Mouse (Mus musculus) C2C12 (cell line): ENCODE results near the gene Lhcgr. TPM values are rescaled to one million over a fixed set of nuclear protein-coding genes. Genes with fewer than 3 reads are reported as not detected.

Source experiments
- H3K27me3 ChIP-seq: one replicate; pipeline ENCODE4 v1.6.1; 2011; ENCODE audit not compliant: control insufficient read depth, insufficient read depth, insufficient read length
- H3K36me3 ChIP-seq: one replicate; pipeline ENCODE4 v1.6.1; 2011; ENCODE audit not compliant: control insufficient read depth, insufficient read depth
- H3K4me3 ChIP-seq: one replicate; pipeline ENCODE4 v1.5.1; 2011; ENCODE audit warnings: mild to moderate bottlenecking, control low read depth; ENCODE audit not compliant: poor library complexity, insufficient read depth, severe bottlenecking
- H3K79me2 ChIP-seq: one replicate; pipeline ENCODE4 v1.6.1; 2011; ENCODE audit not compliant: control insufficient read depth, insufficient read depth
- H3K79me3 ChIP-seq: one replicate; pipeline ENCODE4 v1.6.1; 2011; ENCODE audit warnings: low read depth, control low read depth
- H3ac ChIP-seq: one replicate; pipeline ENCODE3; 2011; ENCODE audit warnings: low read depth; ENCODE audit not compliant: control insufficient read depth, insufficient read length
- CEBPB ChIP-seq: IDR thresholded peaks from one replicate; pipeline ENCODE4 v1.6.1; 2011; ENCODE audit warnings: low read depth, mild to moderate bottlenecking, control low read depth, moderate library complexity
- CTCF ChIP-seq: IDR thresholded peaks from one replicate; pipeline ENCODE4 v1.5.1; 2011; ENCODE audit not compliant: control insufficient read depth, insufficient read depth, insufficient read length
- FOSL1 ChIP-seq: IDR thresholded peaks from one replicate; pipeline ENCODE4 v1.8.0; 2011; ENCODE audit warnings: mild to moderate bottlenecking, low read length; ENCODE audit not compliant: poor library complexity, insufficient read depth, severe bottlenecking
- MAX ChIP-seq: IDR thresholded peaks from one replicate; pipeline ENCODE4 v1.6.1; 2011; ENCODE audit warnings: mild to moderate bottlenecking, control low read depth
- MYOD1 ChIP-seq: IDR thresholded peaks from one replicate; pipeline ENCODE4 v1.6.1; 2011; ENCODE audit warnings: low read depth; ENCODE audit not compliant: control insufficient read depth, insufficient read length
- MYOG ChIP-seq: IDR thresholded peaks from one replicate; pipeline ENCODE4 v1.6.1; 2011; ENCODE audit not compliant: control insufficient read depth, insufficient read length; ENCODE audit errors: extremely low read depth
- USF1 ChIP-seq: IDR thresholded peaks from one replicate; pipeline ENCODE4 v1.6.1; 2011; ENCODE audit warnings: low read depth, mild to moderate bottlenecking, control low read depth, moderate library complexity
- polyA plus RNA-seq: library from polyadenylated mRNA; unstranded; fragments of >200 nt; fragmentation: generic; extraction: Trizol; gene quantifications from one replicate; pipeline ENCODE4 v1.2.1, GENCODE M21; 2012; ENCODE audit warnings: missing spikeins

Gene Lhcgr
- polyA plus RNA-seq, 1 experiment = not detected

DNA sequence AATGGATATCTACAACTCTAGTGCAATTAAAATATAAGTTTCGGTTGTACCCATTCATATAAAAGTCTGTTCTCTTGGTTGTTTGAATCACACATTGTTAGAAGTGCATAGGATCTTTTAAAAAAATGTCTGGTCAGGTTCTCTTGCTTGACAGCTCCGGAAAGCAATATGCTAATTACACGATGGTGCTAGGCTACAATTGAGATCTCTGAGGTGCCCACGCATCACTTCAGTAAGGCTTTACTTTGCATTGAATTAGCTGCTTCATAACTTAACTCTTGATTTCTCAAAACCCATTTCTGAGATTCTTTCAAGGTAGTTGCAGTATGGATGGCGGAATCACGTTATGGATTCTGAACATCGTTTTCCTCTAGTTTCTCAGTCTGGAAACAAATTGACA, 21.7 kb downstream of the Lhcgr start:
- H3K27me3 ChIP-seq = no peaks in the 10 kb centered on the region
- TF ChIP-seq CEBPB = no peak
- no peak for TF ChIP-seq CTCF
- TF ChIP-seq MAX = no peak
- TF ChIP-seq MYOD1 = no peak
- no peak for TF ChIP-seq FOSL1
- TF ChIP-seq MYOG = no peak
- no peak for TF ChIP-seq USF1

DNA sequence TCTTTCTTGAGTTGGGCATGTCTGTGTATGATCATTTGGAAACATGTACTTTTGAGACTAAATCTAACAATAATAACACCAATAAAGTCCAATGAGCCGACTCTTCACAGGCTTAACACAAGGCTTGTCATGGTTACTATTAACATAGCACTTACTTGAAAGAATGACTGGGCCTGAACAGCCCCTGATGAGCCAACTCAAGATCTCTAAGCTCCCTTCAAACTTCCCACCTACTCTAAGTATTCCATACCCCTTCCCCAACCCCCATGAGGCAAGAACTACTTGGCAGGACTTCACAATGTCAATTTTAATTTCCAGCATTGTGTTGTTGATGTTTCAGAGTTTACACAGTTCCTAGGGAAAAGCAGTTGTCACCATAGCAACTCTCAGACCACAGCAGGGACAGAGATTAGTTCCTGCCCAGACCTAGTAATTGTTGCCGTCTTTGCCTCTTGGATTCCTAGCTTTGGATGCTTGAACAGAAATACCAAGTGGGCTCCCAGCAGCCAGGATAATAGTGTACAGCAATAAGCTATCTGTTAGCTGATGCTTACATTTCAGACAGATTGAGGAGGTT, 22.4 kb downstream of the Lhcgr start:
- no peaks in the 10 kb centered on the region for H3K36me3 ChIP-seq
- H3K4me3 ChIP-seq = no peak overlapping the region
- no peaks in the 10 kb centered on the region for H3K79me2 ChIP-seq
- no peaks in the 10 kb centered on the region for H3K79me3 ChIP-seq
- no peaks in the 10 kb centered on the region for H3K27me3 ChIP-seq
- H3ac ChIP-seq = no peak overlapping the region
- TF ChIP-seq USF1 (no peak), FOSL1 (no peak), MYOG (no peak), CTCF (no peak), CEBPB (no peak), MAX (no peak), MYOD1 (no peak)

More for the DNA sequence above, 21.7 kb downstream of the Lhcgr start:
- Histone ChIP-seq H3K36me3 (no peaks in the 10 kb centered on the region), H3K79me2 (no peaks in the 10 kb centered on the region), H3K79me3 (no peaks in the 10 kb centered on the region), H3ac (no peak overlapping the region), H3K4me3 (no peak overlapping the region)

DNA sequence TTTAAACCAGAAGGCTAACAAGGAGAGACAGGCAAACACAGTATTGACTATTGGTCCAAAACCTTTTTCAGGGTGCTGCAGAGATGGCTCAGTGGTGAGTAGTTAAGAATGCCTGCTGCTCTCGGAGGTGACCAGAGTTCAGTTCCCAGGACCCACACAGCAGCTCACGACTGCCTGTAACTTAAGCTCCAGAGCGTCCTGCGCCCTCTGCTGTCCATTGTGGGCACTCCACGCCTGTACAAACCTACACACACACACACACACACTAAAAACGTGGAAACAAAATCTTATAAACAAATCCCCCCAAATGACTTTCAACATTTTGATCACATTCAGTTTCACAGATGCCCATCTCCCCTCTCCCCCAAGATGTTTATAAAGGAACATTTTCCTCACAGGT, 24.9 kb downstream of the Lhcgr start:
- Histone ChIP-seq H3K4me3 (no peak overlapping the region), H3K79me3 (no peaks in the 10 kb centered on the region), H3K79me2 (no peaks in the 10 kb centered on the region), H3K36me3 (no peaks in the 10 kb centered on the region), H3ac (no peak overlapping the region), H3K27me3 (no peaks in the 10 kb centered on the region)
- no peak for TF ChIP-seq MAX
- no peak for TF ChIP-seq MYOD1
- TF ChIP-seq USF1 = no peak
- TF ChIP-seq MYOG = no peak
- TF ChIP-seq CTCF = no peak
- TF ChIP-seq CEBPB = no peak

DNA sequence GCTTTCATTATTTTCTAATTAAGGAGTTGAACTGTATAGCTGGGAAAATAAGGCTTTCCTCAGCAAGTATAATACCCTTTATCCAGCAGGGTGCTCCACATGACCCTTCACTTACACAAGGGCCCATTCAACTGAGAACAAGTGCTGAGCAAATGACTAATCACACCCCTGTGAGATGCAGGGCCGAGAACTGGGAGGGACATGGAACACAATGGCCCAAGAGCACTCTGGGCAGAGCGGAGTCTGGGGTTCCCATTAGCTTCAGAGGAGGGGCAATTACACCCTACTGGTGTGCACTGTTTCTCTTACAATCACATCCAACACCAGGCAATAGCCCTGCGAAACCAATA, 27.7 kb downstream of the Lhcgr start:
- TF ChIP-seq CEBPB = no peak
- TF ChIP-seq USF1 = no peak
- no peak for TF ChIP-seq MYOD1
- TF ChIP-seq MAX = no peak
- TF ChIP-seq CTCF = no peak
- no peak for TF ChIP-seq FOSL1
- no peak for TF ChIP-seq MYOG
- H3ac ChIP-seq = no peak overlapping the region
- H3K4me3 ChIP-seq = no peak overlapping the region
- no peaks in the 10 kb centered on the region for H3K79me2 ChIP-seq
- H3K27me3 ChIP-seq = no peaks in the 10 kb centered on the region
- H3K36me3 ChIP-seq = no peaks in the 10 kb centered on the region
- no peaks in the 10 kb centered on the region for H3K79me3 ChIP-seq

DNA sequence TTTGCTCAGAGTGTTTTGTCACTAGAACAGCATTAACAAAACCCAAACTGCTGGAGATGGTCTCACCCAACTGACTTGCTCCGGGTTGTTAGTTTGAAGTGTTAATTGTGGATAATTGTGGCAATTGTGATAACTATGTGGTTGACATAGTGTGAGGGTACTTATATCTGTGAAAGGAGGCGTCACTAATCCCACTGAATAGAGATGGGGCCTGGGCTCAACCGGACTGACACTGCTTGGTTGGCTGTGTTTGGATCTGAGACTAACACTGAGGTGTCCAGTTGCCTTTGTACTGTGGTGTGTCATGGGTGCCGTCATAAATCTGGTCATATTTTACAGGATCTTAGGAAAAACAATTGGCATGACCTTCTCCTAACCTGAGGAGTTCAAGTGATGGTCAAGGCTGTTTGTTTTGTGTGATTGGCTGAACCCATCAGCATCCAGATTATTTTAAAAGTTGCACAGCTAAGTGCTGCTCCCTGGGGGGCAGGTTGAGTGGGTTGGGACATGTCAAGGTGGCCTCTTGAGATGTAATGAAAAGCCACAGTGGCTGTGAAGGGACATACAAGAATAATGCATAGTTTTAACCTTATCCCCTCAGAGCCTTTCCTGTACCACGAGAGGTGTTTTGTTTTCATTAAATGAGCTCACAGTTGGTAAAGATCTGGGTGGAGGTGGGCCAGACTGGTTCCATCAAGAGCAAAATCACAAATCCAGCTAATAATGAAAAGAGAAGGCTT, 28.2 kb downstream of the Lhcgr start:
- no peak overlapping the region for H3K4me3 ChIP-seq
- H3K36me3 ChIP-seq = no peaks in the 10 kb centered on the region
- H3K79me2 ChIP-seq = no peaks in the 10 kb centered on the region
- TF ChIP-seq FOSL1 (no peak), CEBPB (no peak), CTCF (no peak), MYOG (no peak), MYOD1 (no peak)
- H3K27me3 ChIP-seq = no peaks in the 10 kb centered on the region
- H3K79me3 ChIP-seq = no peaks in the 10 kb centered on the region
- H3ac ChIP-seq = no peak overlapping the region

DNA sequence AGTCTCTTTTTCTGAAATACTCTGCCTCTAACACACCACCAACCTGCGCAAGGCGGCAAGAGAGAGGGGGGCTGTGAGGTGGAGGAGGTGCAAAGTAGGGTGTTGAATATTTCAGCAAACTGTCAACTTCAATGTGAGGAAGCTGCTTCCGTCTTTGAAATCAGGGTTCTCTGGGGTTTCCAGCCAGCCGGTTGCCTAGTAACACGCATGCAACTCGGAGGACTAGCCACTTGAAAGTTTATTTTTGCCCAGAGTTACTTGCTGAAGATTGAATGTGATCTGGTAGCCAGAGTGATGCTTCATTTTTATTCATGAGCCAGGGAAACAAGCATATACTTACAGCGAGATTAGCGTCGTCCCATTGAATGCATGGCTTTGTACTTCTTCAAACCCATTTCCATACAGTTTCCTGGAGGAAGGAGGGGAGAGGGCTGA, 33.8 kb downstream of the Lhcgr start:
- Histone ChIP-seq H3ac (no peak overlapping the region), H3K4me3 (no peak overlapping the region), H3K36me3 (no peaks in the 10 kb centered on the region), H3K79me2 (no peaks in the 10 kb centered on the region), H3K27me3 (no peaks in the 10 kb centered on the region), H3K79me3 (no peaks in the 10 kb centered on the region)
- TF ChIP-seq MYOD1 (no peak), USF1 (no peak), CTCF (no peak), FOSL1 (no peak), MYOG (no peak), MAX (no peak), CEBPB (no peak)
